Mouse (Mus musculus) layer of hippocampus, adult 18-20 months (tissue): ENCODE measurements around the gene Pck1. TPM values are rescaled to one million over a fixed set of nuclear protein-coding genes. Genes with fewer than 3 reads are reported as not detected.

ENCODE experiments used
- DNase-seq, 2 experiments: peaks; one replicate each; pipeline ENCODE4 v3.0.0; 2022; ENCODE audit warnings: low spot score in 2 of 2
- total RNA-seq, 2 experiments: library from RNA; stranded (reverse); gene quantifications; 2 replicates each; pipeline ENCODE4 v1.2.3; 2021

Gene Pck1
- total RNA-seq, 2 experiments from 2014 or later: not detected

DNA sequence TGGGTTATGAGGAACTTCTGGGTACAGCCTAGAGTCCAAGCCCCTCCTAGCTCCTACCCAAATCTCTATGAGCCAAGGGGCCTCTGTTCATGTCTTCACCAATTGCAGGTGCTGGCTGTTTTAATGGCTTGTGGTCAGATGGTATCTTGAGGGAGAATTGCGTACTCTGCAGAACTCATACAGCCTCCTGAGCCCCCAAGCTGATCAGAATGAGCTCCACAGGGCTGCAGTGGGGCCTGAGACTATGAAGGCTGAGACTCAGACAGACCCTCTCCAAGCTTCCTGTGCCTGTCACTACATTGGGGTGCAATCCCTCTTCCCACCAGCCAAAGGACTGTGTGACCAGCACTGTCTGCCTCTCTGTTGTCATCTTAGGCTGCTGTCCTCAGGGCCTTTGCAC is 19.5 kb downstream of the Pck1 start:
- no peak for DNase-seq

DNA sequence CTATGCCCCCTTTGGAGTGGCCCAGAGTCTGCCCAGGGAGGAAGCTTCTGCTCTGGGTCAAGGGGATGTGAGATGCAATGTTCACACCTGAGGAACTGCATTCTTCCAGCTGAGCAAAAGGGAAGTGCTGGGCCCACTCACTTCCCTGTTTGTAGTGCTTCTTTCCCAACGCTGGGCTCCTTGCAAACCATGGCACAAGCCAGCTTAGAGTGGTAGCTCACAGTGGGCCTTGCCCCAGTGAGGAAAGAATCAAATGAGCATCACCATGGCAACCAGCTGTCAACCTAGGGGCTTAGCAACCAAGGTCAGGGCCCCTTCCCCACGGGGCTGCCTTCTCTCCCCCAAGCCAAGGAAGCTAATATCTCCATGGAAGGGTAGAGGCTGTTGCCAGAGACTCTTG is 20.2 kb downstream of the Pck1 start:
- no peak for DNase-seq

DNA sequence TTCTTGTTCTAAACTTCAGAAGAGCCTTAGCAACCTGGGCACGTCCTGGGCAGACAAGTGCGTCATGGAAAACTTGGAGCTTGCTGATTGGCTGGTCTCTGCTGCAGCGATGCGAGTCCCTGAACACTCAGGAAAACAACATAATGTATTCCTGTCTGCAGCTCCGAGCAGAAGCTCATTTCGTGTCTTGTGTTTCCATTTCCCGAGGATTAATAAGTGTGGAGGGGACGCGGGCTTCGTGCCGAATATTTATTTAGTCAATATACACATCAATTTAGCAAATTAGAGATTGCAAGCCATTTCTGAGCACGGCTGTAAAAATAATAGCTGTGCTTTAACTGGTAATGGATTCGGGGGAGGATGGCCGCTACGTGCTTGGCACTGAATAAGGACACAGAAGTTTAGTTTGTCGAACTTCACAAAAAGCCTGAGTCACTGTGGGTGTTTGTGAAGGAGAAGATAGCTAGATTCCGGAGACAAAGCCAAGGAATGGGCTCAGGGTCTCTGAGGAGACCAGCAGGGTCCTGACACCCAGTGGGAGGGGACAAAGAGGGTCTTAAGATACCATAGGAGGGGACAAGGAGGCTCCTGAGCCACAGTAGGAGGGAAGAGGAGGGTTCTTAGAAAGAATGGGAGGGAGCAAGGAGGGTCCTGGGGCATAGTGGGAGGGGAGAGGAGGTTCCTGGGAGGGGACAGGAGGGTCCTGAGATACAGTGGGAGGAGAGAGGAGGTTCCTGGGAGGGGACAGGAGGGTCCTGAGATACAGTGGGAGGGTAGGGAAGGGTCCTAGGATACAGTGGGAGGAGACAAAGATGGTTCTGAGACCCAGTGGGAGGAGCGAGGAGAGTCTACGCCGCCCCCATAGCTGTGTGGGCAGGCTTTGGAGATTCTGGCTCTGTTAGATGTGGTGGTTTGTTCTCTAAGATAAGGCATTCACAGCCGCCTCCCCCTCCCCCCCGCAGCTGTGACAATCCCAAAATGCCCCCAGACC is 21.0 kb downstream of the Pck1 start:
- peak; percentile 62 to 90 for DNase-seq

DNA sequence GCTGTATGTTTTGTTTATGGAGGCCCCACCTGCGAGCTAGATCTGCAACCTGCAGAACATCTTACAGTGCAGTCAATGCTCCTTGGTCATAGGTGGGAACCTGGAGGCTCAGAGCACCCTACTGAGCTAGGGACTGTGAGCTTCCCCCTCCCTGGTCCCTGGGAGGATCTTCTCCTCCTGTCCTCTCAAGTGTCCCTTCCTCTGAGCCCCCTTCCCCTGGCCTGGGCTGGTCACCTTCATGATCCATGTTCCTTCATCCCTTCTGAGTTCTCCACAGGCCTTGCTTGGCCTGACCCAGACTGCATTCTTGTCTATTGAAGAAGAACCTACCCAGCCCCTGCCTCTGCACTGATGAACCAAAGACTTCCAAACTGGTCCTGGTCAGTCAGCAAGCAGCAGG is 21.7 kb downstream of the Pck1 start:
- no peak for DNase-seq

DNA sequence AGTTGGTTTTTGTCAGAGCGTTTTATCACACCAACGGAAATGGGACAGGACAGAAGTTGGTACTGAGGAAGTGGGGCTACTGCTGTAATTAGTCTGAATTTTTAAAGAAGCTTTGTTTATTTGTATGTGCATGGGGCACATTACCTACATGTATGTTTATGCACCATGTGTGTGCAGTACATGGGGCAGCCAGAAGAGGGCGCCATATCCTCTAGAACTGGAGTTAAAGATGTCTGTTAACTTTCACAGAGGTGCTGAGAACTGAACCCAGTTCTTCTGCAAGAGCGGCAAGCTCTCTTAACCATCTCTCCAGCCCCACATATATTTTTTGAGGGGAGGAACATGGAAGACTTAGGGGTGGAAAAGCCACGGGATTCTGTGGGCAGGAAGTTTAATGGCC is 22.9 kb downstream of the Pck1 start:
- no peak for DNase-seq

DNA sequence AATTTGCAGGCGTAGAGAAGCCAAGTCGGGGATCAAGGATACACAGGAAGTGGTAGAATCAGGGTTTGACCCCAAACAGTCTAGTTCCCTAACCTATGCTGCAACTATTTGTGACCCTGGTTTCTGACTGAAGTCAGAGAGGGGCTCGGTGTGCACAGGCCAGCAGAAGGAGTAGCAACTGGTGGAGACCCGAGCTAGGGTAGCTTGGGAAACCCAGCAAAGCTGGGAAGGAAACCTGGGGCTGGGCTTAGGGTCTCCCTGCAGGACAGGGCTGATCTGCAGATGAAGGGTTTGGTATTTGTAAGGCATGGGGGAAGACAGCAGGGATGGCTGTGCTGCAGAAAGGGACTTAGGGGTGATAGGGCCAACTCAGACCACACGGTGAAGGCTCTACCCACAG is 24.6 kb downstream of the Pck1 start:
- no peak for DNase-seq

DNA sequence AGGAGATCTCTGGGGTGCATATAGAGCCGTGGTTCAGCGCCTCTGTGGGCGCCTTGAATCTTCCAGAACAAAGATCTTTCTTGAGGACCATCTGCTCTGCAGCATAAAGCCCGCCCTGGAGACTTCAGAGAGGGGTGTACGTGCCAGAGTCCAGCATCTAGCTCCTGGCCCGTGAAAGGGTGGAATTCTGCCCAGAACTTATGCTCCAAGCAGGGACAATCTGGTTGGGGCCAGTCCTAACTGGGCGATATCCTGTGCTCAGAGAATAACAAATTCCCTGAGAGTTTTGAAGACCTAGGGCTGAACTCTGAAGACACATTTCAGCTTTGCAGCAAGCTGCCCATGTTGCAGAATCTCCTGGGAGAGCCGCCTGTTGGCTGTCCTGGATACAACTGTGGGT is 25.1 kb downstream of the Pck1 start:
- no peak for DNase-seq

DNA sequence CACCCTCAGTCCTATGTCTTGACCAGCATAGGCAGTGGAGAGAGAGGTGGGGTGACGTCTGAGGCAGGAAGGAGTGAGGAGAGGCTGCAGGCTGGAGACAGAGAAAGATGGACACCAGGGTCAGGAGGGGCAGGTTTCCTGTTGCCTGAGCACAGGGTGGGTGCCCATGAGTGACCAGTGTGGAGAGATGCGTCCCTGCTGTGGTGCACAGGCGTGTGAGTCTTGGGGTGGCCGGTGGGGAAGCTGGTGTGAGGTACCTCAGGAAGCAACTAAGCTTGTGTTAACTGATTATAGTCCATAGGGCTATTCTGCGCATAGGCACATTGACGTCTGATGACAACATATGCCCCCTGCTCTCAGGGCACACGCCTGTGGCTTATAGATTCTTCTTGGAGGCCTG is 26.2 kb downstream of the Pck1 start:
- no peak for DNase-seq

DNA sequence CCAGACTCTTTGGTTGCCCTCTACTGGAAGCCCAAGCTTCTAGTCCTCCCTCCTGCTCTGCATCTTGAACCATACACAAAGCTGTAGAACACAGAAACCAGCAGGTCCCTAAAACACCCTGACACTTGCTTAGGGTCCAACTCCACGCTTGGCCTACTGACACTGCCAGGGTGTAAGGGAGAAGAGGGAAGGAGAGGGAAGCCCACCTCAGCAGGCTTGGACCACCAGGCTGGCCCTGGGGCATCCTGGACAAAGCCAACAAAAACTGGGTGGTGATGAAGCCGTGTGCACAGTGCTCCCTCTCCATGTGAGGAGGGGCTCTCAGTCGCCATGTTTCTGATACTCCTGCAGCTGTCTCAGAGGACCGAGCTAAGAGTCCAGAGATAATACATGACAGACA is 27.2 kb downstream of the Pck1 start:
- no peak for DNase-seq

DNA sequence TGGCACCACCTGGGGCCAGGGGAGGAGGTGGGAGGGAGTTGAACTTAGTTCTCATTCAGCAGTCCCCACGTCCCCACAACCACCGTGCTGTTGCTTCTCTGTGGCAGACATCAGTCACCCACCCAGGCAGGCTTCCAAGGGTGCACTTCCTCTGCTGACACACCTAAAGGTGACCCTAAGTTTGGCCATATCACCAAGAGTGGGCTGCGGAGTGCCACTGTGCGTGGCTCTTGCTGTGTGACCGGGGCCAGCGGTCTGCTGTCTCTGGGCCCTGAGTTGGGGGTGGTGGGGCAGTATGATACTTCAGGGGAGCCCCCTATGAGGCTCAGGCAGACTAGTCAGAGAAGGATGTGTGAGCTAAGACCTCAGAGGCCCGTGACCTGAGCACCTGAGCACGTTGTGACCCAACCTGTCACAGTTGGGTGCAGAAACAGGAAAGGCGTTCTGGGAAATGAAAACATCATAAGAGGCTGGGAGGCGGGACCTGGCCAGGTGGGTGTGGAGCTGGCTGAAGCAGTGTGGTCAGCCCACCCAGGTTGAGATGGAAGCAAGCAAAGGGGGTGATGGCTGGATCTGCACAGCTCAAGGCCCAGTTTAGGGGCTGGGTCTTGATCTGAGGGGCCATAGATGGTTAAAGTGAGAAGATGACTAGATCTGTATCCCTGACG is 28.0 kb downstream of the Pck1 start:
- DNase-seq: no peak

DNA sequence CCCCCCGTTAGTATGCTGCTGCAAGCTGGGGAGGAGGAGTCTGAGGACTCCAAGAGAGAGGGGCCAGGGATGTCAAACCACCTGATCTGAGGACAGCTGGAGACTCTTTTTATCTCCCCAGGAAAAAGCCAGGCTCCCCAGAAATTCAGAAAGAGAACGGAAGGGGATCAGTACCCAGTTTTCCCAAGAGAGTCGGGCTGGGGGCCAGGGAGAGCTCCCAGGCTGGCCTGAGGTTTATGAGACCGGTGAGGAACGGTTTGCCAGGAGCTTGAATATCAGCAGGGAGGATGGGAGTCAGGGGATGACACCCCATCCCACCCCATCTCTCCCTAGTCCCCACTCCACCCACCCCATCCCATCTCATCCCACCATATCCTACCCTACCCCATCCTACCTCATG is 28.6 kb downstream of the Pck1 start:
- no peak for DNase-seq

DNA sequence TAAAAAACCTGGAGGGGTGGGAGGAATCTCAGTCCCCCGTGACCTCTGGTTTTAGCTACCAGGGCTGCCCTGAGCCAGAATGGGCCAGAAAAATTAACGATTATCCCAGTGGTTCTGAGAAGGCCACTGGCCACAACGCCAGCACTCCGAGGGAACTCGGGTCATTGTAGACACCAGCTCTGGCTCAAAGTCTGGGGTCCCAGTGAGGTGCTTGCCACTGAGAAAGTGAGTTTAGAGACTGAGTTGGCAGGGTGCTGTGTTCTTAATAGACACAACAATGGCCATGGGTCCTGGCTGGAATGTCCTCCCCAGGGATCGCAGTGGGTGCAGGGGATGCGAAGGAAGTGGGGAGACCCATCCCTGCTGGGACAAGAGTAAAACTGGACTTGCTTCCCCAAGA is 29.1 kb downstream of the Pck1 start:
- DNase-seq: no peak

DNA sequence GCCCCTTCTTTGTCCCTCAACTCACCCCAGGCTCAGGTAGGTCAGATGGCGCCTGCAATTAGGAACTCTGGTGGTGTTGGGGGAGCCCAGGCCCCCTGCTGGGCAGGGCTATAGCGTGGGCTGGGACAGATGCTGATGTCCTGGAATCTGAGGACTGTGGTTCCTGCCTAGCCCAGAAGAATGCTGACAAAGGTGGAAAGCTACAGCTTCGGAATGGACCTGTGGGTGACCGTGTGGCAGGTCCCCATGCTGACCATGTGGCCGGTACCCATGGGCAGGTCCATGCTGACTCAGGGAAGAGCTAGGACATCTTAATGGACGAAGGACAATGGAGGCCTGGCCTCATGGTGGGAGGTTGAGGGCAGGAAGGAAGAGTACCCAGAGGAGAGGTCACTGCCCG is 29.9 kb downstream of the Pck1 start:
- DNase-seq: no peak

DNA sequence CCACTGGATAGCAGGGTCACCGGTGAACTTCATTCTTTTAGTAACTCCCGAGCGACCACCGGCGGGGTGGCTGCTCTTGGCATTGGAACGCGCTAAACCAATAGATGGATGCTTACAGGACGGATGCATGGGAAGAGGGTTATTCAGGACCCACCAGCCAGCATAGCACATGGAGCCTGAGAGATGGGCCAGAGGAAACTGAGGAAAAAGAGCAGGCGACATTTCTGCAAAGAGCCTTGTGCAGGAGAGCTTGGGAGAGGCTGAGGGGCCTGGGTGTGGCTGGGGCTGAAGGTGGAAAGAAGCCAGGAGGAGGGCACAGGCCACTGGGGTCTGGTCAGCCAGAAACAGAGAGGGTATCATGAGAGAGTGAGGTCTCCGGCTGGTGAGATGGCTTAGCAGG is 30.5 kb downstream of the Pck1 start:
- DNase-seq: no peak

DNA sequence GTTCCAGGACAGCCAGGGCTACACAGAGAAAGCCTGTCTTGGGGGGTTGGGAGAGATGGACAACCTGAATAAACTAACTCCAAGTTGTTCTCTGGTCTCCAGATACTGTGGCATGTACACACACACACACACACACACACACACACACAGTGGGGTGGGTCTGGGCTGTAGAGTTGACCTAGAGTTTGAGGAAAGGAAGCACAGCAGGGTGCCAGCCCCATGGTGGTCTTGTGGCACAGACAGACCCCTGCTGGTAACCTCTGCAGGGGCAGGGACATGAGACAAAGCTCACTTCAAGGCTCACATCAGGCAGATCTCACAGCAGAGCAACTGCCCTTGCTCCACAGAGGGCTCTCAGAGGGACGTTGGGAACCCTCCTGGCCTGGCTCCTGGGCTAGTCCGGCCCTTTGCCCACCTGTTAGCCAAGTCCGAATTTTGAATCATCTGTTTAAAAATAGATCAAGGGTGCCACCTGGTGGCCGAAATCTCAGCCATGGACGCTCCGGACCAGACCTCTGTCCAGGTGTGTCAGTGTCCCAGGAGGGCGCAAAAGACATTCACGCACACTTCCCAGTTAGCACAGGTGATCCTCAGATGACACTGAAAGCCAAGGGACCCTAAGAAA is 31.1 kb downstream of the Pck1 start:
- peak in 1 of 2 experiments; percentile 66 for DNase-seq

DNA sequence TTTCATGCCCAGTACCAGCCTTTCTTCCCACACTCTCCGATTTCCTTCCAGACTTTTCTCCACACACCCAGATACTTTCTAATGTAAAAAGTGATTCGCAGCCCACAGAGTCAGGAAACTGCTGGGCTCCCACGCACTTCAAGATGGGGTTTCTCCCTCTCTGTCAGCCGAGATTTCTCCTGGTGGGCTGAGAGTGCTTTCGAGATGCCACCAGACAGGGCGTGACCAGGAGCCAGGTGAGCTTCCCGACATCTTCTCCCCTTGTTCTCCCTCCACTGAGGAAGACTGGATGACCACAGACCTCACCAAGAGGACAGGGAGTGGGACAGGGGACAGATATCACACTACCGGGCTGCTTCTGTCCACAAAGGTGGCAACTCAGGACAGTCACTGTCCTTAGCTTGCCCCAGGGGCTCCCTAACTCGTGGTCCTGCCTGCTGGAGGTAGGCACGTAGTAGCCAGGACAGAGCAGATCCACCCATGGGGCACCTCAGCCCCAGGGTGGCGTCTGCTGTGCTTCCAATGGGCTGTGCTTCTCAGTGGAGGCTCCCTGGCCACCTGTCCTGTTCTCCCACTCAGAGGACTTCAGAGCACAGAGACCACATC is 31.7 kb downstream of the Pck1 start:
- no peak for DNase-seq

DNA sequence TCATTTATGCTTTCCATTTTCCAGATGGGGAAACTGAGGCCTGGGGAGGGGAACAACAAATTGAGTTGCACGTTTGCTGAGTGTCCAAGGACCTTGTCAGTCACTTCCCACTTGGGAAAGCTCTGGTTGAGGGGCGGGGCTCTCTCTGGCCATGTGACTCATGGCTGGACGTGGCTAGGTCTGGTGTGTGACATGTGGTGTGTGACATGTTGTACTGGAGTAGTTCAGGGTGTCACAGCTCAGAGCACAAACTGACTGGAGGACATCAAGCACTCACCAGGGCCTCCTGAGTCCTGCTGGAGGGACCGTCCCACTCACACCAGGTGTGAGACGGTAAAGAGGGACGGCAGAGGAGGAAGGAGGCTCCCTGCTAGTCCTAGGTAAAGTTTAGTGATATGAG is 32.4 kb downstream of the Pck1 start:
- DNase-seq: no peak

DNA sequence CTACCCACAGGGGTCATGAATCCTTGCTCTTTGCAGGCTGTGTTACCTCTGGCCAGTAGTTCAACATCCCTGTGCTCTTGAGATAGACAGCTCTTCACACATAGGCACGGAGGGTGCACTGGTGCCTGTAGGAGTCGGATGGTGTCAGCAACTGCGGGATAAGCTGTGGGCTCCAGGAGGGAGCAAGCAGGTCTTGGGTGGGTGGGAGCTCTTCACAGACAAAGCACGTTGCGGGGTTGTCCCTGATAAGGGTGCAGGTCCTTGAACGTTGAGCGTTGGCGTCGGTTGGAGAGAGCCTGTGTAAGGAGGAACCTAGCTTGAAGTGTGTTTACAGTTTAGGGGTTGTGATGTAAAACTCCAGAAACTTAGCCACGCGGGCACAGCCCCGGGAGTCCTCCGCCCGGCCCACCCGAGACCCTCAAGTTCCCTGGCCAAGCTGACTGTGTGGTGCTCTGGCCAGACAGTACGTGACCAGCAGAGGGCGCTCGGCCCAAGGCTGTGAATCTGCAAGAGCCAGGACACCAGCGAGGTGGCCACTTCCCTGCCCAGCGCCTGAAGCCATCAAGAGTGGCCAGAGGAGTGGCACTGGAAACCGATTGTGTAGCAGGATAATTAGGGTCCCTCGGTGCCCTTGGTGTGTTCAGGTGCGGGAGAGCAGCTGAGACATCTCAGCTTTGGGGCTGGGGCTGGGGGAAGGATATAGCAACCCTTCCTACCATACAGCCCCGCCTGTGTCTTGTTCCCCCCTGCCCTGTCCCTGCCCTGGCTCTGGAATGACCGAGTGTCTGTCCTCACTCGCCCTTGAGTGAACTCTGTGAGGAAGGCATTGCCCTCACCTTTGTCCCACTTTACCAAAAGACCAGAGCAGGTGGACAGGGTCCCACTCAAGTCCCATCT is 33.4 kb downstream of the Pck1 start:
- DNase-seq: peak in 1 of 2 experiments; percentile 85

DNA sequence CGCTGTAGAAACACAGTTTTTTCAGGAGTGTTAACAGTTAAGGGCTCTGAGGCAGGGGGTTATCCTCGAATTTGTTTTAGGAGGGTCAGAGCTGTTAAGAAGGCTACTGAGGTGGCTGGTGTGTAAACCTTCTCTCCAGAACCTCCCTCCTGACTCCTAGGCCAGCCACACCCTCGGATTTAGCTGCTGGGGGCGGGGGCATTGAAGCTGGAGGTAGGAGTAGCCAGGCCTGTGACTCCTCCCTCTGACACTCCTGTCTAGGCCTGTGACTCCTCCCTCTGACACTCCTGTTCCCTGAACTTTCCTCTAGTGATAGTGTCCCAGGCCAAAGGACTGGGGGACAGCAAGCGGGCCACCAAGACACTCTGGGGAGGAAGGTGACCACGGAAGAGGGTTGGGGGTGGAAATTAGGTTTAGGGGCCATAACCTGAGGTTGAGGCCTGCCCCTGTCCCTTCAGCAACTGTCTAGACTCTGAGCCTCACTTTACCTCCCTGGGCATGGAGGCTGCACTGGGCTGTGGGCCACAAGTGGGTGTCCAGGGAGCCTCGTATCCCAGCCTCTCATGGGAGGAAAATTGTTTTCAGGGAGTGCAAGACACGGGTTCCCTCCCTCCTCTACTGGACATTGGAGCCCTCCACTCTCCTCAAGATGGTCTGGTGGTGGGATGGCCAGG is 34.5 kb downstream of the Pck1 start:
- no peak for DNase-seq

DNA sequence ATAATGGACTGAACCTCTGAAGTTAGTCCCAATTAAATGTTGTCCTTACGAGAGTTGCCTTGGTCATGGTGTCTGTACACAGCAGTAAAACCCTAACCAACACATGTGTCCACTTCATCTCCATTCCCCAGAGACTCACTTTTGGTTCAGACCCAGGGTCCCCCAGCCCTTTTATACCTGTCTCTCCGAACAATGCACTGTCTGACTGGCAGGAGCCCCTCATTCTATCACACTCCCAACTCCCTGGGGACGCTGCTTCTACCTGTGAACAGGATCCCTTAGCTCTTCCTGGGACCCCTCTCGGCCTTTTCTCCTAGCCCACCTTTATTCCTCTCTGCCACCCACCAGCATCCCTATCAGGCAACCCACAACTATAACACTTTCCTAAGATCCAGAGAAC is 41.9 kb downstream of the Pck1 start:
- DNase-seq: no peak
